Mouse (Mus musculus) regulatory T cell (primary cell): ENCODE results near the gene Tcaf2.

Experiments used
- in situ Hi-C: fragments of 300-600 bp; cut with MboI, MseI; formaldehyde crosslinking; loops from one replicate; pipeline ENCODE4 v1.15.1; 2025; ENCODE audit warnings: high pct_unique_total_duplicates

The Tcaf2 gene

DNA sequence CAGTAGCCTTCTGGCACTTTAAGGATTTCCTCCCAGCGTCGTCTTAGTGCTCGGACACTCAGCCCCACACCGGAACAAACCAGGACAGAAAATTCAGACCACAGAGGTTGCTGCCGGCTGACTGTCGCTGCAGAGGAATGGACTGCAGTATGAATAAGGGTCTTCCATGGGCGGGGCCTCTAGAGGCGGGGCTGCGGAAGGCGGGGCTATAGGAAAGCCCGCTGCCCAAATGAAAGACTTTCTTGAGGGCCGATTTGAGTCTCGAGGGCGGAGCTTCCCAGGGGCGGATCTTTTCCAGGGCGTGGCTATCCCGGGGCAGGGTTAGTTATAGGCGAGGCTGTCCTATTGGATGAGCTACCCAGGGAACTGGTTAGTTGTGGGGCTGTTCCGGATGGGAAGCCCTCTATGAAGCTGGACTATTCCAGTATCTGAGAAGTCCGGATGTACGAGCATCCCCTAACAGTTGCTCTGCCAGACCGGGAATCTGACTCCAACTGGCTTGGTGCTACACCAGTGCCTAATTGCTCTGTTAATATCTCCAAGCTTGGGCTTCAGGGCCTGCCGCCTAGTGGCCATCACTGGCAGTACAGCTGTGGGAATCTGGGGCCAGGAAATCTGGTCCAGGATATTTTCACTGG, at the start of gene Tcaf2:
Gene Tcaf2, minus strand, starts transcription at position 343 of the 638 bp plus-strand sequence.
- in situ Hi-C loops: no loop called here

- in situ Hi-C loops: no loop called here
These were observed 47.6 kb upstream of the Tcaf2 start for GRCm38 (mm10) chr6:42692517-42693190.

DNA sequence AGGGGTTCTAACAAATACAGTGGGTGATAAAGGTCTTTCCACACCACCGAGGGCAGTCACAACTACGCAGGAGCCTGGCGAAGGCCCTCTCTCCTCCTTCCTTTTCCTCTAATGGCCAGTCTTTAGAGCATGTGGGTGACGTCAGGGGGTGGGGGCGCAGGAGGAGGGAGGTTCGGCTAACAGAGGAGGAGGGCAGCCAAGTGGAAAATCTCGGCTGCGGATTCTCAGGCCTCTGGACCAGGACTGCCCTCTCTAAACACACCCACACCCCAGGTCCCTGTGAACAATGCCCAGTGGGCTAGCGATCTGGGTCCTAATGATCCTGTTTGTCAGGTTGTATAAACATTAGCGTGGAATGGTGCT, 47.1 kb upstream of the Tcaf2 start:
- in situ Hi-C loops: no loop called here

DNA sequence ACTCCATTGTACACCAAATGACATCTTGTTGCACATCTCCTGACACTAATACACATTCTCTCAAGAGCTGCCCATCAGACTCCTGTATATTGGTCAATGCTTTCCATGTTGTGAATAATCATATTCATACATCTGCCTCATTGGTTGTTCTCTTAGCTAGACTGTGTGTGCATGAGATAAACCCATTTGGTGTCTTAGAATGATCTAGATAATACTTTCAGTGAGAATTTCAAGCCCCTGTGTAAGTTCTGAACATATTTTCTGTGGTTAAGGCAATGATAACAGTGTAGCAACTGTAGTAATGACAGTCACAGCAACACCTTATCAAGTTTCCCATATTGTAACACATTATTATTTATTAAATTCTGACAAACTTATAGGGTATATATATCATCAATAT, 44.7 kb upstream of the Tcaf2 start:
- in situ Hi-C loops: no loop called here

GRCm38 (mm10) chr6:42687907-42688306, 42.9 kb upstream of the Tcaf2 start:
- in situ Hi-C loops: no loop called here

DNA sequence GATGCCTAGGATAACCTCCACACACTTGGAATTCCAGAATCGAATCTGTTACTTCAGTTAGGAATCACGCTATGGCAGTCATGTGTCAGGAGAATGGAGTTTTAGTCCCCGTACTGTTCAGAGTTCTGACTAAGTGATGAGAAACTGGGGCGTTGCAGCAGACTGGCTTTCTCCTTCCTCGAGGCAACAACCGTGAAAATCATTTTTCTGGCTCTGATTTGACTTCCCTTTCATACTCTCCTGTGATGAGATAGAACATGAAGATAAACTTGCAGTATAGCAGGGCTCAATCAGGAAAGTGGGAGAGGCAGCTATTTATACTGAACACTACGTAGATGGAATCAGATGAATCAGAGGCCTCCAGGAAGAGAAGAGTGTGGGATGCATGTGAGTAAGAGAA, 35.0 kb upstream of the Tcaf2 start:
- in situ Hi-C loops: no loop called here

- in situ Hi-C loops: no loop called here
These were observed 31.0 kb upstream of the Tcaf2 start for GRCm38 (mm10) chr6:42676011-42676410.

GRCm38 (mm10) chr6:42671767-42672166, 26.7 kb upstream of the Tcaf2 start:
- in situ Hi-C loops: no loop called here

GRCm38 (mm10) chr6:42667722-42668121, 22.7 kb upstream of the Tcaf2 start:
- in situ Hi-C loops: no loop called here

GRCm38 (mm10) chr6:42661739-42662138, 16.7 kb upstream of the Tcaf2 start:
- in situ Hi-C loops: no loop called here

DNA sequence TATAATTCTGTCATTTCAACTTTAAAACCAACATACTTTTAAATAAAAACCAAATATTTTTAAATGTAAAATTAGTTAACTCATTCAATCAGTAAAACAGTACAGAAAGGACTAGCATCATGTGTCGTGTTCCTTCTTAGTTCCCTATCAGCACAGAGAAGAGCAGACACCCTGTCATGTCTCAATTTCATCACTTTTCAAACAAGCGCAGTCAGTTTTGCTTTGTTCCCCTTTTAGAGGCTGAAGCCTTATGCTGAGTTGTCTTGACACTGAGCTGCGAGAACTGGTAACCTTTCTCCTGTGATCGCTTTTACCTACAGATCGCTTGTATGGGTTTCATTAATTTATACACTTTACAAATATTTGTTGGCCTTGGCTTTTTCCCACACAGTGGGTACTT, 10.7 kb downstream of the Tcaf2 start:
- in situ Hi-C loops: no loop called here

- in situ Hi-C loops: no loop called here
These were observed 13.7 kb downstream of the Tcaf2 start for GRCm38 (mm10) chr6:42631395-42631794.

DNA sequence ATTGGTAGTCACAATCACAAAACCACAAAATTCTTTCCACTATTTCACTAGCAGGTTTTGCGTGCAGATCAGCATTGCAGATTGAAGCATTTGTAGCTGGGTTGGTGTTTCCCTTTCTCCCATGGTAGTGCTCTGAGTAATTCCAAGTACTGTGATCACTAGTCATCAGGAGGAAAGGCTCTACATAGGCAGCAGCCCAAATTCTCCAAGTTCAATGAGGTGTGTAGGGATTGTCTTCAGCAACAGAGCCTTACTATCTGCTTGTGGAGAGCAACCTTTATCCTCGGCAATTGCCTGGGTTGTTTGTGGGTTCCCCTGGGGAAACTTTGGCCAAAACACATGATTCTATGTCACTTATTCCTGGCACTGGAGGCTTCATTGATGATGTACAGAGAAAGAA, 28.1 kb downstream of the Tcaf2 start:
- in situ Hi-C loops: no loop called here

- in situ Hi-C loops: no loop called here
These were observed 32.8 kb downstream of the Tcaf2 start for GRCm38 (mm10) chr6:42612218-42612617.

DNA sequence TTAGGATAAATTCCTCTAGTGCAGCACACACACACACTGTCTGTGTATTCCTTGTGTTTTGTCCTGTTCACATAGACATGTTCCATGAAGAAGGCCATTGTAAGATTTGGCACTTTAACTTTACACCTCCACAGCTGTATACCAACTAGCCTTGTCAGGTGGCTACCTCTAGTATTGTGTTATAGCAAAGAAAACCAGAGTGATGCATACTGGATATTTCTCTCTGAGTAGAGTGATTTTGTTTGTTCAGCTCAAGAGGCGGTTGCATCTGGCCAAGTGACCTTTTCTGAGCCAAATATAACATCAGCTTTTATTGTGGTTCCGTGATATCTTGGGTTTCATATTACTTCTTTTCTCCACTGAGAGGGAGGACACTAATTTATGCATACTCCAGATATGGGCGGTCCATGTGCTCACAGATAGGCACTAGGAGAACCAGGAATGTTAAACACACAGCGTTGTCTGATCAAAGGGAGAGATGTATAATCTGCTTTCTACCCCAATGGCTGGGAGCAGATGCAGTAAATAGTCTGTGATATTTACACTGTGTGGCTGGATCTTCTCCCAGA, 34.0 kb downstream of the Tcaf2 start:
- in situ Hi-C loops: no loop called here

DNA sequence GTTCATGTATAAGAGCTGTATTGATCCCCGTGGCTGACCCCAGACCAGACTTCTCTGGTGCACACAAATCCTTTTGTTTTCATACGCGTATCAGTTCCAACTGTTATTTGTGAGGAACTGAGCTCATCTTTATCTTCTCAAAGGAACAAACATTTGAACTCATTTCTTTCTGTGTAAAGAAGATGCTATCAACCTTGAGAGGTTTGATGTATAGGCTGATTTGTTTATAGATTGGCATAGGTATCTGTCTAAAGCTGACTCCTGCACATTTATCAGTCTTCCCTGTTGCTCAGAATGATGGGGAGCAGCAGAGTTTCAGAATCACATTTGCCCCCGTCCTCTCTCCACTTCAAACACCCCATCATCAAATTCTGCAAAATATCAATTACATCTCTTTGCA, 47.5 kb downstream of the Tcaf2 start, which contains the start of gene Tcaf3:
Gene Tcaf3, minus strand, starts transcription at position 101 of the 400 bp plus-strand sequence.
- in situ Hi-C loops: loop anchor here (10.0 to 25.0 kb wide), 2 partner anchors 285 to 833 kb away; partner anchors contain the start of gene Fam131b

GRCm38 (mm10) chr6:42593138-42593882, 51.7 kb downstream of the Tcaf2 start:
- in situ Hi-C loops: loop anchor here (10.0 to 25.0 kb wide), 2 partner anchors 281 to 829 kb away; partner anchors contain the start of gene Fam131b

- in situ Hi-C loops: loop anchor here (5.0 to 25.0 kb wide), 3 partner anchors 212 to 364 kb away; partner anchors contain the start of genes Epha1 and Fam131b
These were observed 58.5 kb downstream of the Tcaf2 start for GRCm38 (mm10) chr6:42586569-42586968.

GRCm38 (mm10) chr6:42583488-42583872, 61.6 kb downstream of the Tcaf2 start:
- in situ Hi-C loops: loop anchor here (10.0 to 25.0 kb wide), 2 partner anchors 209 to 271 kb away; partner anchors contain the start of genes Epha1 and Fam131b

GRCm38 (mm10) chr6:42582741-42583487, 62.1 kb downstream of the Tcaf2 start:
- in situ Hi-C loops: loop anchor here (10.0 to 25.0 kb wide), 2 partner anchors 208 to 271 kb away; partner anchors contain the start of genes Epha1 and Fam131b

- in situ Hi-C loops: loop anchor here (25.0 kb wide), 1 partner anchor 266 kb away; the partner anchor contains the start of gene Fam131b
These were observed 66.4 kb downstream of the Tcaf2 start for GRCm38 (mm10) chr6:42578678-42579077.
